12 mouse cellular contexts compared by ENCODE assay signal in the genomic region with DNA sequence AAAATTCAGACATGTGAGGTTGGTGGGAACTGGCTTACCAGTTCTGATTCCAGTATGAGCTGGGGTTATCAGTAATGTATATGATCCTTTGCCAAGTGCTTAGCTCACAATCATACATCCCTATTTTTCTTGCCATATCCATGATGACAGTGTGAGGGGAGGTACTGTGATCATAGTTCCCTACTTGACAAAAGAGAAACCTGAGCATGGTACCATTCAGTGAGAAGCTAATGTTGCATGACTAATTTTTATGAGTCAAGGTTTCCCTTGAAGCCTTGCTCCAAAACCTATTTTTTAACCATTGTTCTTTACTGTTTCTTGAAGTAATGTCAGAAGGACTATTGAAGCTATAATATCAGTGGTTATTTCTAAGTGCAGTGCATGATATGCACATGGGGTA.
"Had no signal": no experiment of that assay in that cellular context is flagged by ENCODE, and none has a peak within 500 bp of the region (broad histone marks: within the 10 kb centered on the region; RNA-seq: fewer than 3 reads in every experiment).

No protein-coding gene starts in this region.

- H3K4me1 ChIP-seq: midbrain, embryonic 12.5 days; neural tube, embryonic 15.5 days had no signal

- ATAC-seq: intestine, postnatal 0 days; midbrain, embryonic 16.5 days had no signal

- H3K9me3 ChIP-seq: limb, embryonic 12.5 days; midbrain, embryonic 12.5 days; neural tube, embryonic 15.5 days had no signal

- H3K36me3 ChIP-seq: limb, embryonic 12.5 days; midbrain, embryonic 12.5 days; neural tube, embryonic 15.5 days had no signal

- H3K4me3 ChIP-seq: limb, embryonic 12.5 days; midbrain, embryonic 12.5 days; neural tube, embryonic 15.5 days had no signal

- DNase-seq: kidney, postnatal 14 days; layer of hippocampus, postnatal 36 days; lung, adult 18-20 months; right cerebral cortex, adult 18-20 months; thymus, postnatal 25 days had no signal

- H3K9ac ChIP-seq: limb, embryonic 12.5 days; liver, embryonic 14.5 days; midbrain, embryonic 12.5 days; neural tube, embryonic 15.5 days had no signal

- H3K27me3 ChIP-seq: limb, embryonic 12.5 days; midbrain, embryonic 12.5 days; neural tube, embryonic 15.5 days had no signal

- H3K27ac ChIP-seq: limb, embryonic 12.5 days; liver, embryonic 14.5 days; midbrain, embryonic 12.5 days; neural tube, embryonic 15.5 days; stomach, postnatal 0 days had no signal

- H3K4me2 ChIP-seq: limb, embryonic 12.5 days; midbrain, embryonic 12.5 days; neural tube, embryonic 15.5 days had no signal
